Mouse (Mus musculus) kidney, postnatal 25 days (tissue): Measurements from ENCODE around the gene Tsen2.
A peak's percentile ranks its signal among the peaks of the same experiment; 100 is the strongest.

Experiments
- DNase-seq, 2 experiments: peaks; one replicate each; pipeline ENCODE4 v3.0.0; 2021; ENCODE audit warnings: mixed read lengths in 2 of 2

The Tsen2 gene

GRCm38 (mm10) chr6:115544442-115544970 is at the start of gene Tsen2:
Tsen2 (plus strand) TSS chr6:115544664.
- peak; percentile 97 for DNase-seq

GRCm38 (mm10) chr6:115499540-115499939 is 44.9 kb upstream of the Tsen2 start:
- peak in 1 of 2 experiments; percentile 62 for DNase-seq

- peak in 1 of 2 experiments; percentile 30 for DNase-seq
Measured at GRCm38 (mm10) chr6:115500234-115500633, 44.2 kb upstream of the Tsen2 start.

GRCm38 (mm10) chr6:115501131-115501530 is 43.3 kb upstream of the Tsen2 start:
- peak in 1 of 2 experiments; percentile 42 for DNase-seq

GRCm38 (mm10) chr6:115503038-115503437 is 41.4 kb upstream of the Tsen2 start:
- DNase-seq: no peak

- DNase-seq: no peak
Measured at GRCm38 (mm10) chr6:115503549-115504159, 40.8 kb upstream of the Tsen2 start.

GRCm38 (mm10) chr6:115504160-115504558 is 40.3 kb upstream of the Tsen2 start:
- no peak for DNase-seq

GRCm38 (mm10) chr6:115504915-115505314 is 39.5 kb upstream of the Tsen2 start:
- DNase-seq: no peak

- DNase-seq: no peak
Measured at GRCm38 (mm10) chr6:115506425-115506824, 38.0 kb upstream of the Tsen2 start.

GRCm38 (mm10) chr6:115511447-115511846 is 33.0 kb upstream of the Tsen2 start:
- DNase-seq: peak in 1 of 2 experiments; percentile 54

GRCm38 (mm10) chr6:115513207-115513606 is 31.3 kb upstream of the Tsen2 start:
- DNase-seq: no peak

- DNase-seq: no peak
Measured at GRCm38 (mm10) chr6:115517904-115518303, 26.6 kb upstream of the Tsen2 start.

GRCm38 (mm10) chr6:115518352-115518751 is 26.1 kb upstream of the Tsen2 start:
- no peak for DNase-seq

- no peak for DNase-seq
Measured at GRCm38 (mm10) chr6:115519275-115519699, 25.2 kb upstream of the Tsen2 start.

GRCm38 (mm10) chr6:115521923-115522322 is 22.5 kb upstream of the Tsen2 start:
- DNase-seq: no peak

GRCm38 (mm10) chr6:115522691-115523146 is 21.7 kb upstream of the Tsen2 start:
- peak in 1 of 2 experiments; percentile 23 for DNase-seq

GRCm38 (mm10) chr6:115523201-115523600 is 21.3 kb upstream of the Tsen2 start:
- DNase-seq: peak in 1 of 2 experiments; percentile 12

- DNase-seq: no peak
Measured at GRCm38 (mm10) chr6:115524449-115524990, 19.9 kb upstream of the Tsen2 start.

GRCm38 (mm10) chr6:115527418-115527817 is 17.0 kb upstream of the Tsen2 start:
- DNase-seq: no peak

- DNase-seq: no peak
Measured at GRCm38 (mm10) chr6:115528372-115528771, 16.1 kb upstream of the Tsen2 start.

- peak; percentile 44 to 50 for DNase-seq
Measured at GRCm38 (mm10) chr6:115534617-115535016, 9.8 kb upstream of the Tsen2 start.

GRCm38 (mm10) chr6:115536169-115536568 is 8.3 kb upstream of the Tsen2 start:
- DNase-seq: no peak

GRCm38 (mm10) chr6:115538645-115539429 is 5.6 kb upstream of the Tsen2 start:
- DNase-seq: peak; percentile 79 to 82
